Mouse (Mus musculus) lung, adult 2 months (tissue): ENCODE data around the gene Casz1. TPM values are rescaled to one million over a fixed set of nuclear protein-coding genes. Genes with fewer than 3 reads are reported as not detected.

Experiments
- DNase-seq: peaks from one replicate; pipeline ENCODE4 v3.0.0; 2022
- H3K4me1 ChIP-seq: fragments of 200-500 bp; 2 replicates; pipeline ENCODE4 v1.6.1; 2011; ENCODE audit warnings: low read length; ENCODE audit not compliant: control insufficient read depth, insufficient read depth
- H3K4me3 ChIP-seq: fragments of 200-500 bp; replicated peaks from 2 replicates; pipeline ENCODE3; 2011; ENCODE audit warnings: low read depth, mild to moderate bottlenecking, control low read depth, low read length; ENCODE audit errors: extremely low read depth
- CTCF ChIP-seq: fragments of 200-500 bp; IDR thresholded peaks from 2 replicates; pipeline ENCODE4 v1.5.1; 2011; ENCODE audit warnings: mild to moderate bottlenecking, low read length, control low read depth; ENCODE audit not compliant: insufficient read depth
- POLR2A ChIP-seq: fragments of 200-500 bp; IDR thresholded peaks from 2 replicates; pipeline ENCODE4 v1.6.1; 2011; ENCODE audit warnings: low read depth, mild to moderate bottlenecking, control low read depth, low read length, borderline replicate concordance; ENCODE audit errors: extremely low read depth
- WGBS: fragments of 180-500 bp; shearing (Covaris S2); methylation state at CpG from one replicate; pipeline ENCODE4 v1.1.7; 2018; 5-methylcytosine and 5-hydroxymethylcytosine counted together
- polyA plus RNA-seq: library from polyadenylated mRNA; depleted of rRNA; stranded (reverse); fragments of >200 nt; gene quantifications from 2 replicates; pipeline ENCODE4 v1.2.3, GENCODE M21; 2012

Gene Casz1
- polyA plus RNA-seq, 1 experiment = 68.7 TPM

GRCm38 (mm10) chr4:148879631-148880030, 75.4 kb downstream of the Casz1 start:
- 67% methylated on average over 3 of the region's 3 CpGs for WGBS
- Histone ChIP-seq H3K4me3 (no peak overlapping the region), H3K4me1 (peaks cover 12% of the 10 kb centered on the region)
- DNase-seq = no peak
- TF ChIP-seq CTCF (no peak), POLR2A (no peak)

GRCm38 (mm10) chr4:148881001-148881669, 76.9 kb downstream of the Casz1 start:
- Histone ChIP-seq H3K4me3 (no peak overlapping the region), H3K4me1 (peaks cover 12% of the 10 kb centered on the region)
- 37% methylated on average over 17 of the region's 17 CpGs for WGBS
- DNase-seq = no peak
- no peak for TF ChIP-seq CTCF
- no peak for TF ChIP-seq POLR2A

GRCm38 (mm10) chr4:148881838-148882237, 77.6 kb downstream of the Casz1 start:
- H3K4me3 ChIP-seq = no peak overlapping the region
- peaks cover 12% of the 10 kb centered on the region for H3K4me1 ChIP-seq
- TF ChIP-seq POLR2A (no peak), CTCF (no peak)
- no peak for DNase-seq
- WGBS = 54% methylated on average over 5 of the region's 5 CpGs

- TF ChIP-seq CTCF = no peak
- no peak for TF ChIP-seq POLR2A
- WGBS = 30% methylated on average over 17 of the region's 17 CpGs
- no peak for DNase-seq
- Histone ChIP-seq H3K4me3 (no peak overlapping the region), H3K4me1 (peaks cover 12% of the 10 kb centered on the region)
Measured at GRCm38 (mm10) chr4:148882360-148882929, 78.2 kb downstream of the Casz1 start.

- TF ChIP-seq CTCF = no peak
- TF ChIP-seq POLR2A = no peak
- Histone ChIP-seq H3K4me1 (peaks cover 4% of the 10 kb centered on the region), H3K4me3 (no peak overlapping the region)
- no peak for DNase-seq
- WGBS = 85% methylated on average over 14 of the region's 14 CpGs
Measured at GRCm38 (mm10) chr4:148884596-148884995, 80.4 kb downstream of the Casz1 start.

- TF ChIP-seq CTCF = no peak
- no peak for TF ChIP-seq POLR2A
- no peak for DNase-seq
- Histone ChIP-seq H3K4me3 (no peak overlapping the region), H3K4me1 (peaks cover 3% of the 10 kb centered on the region)
- 51% methylated on average over 10 of the region's 10 CpGs for WGBS
Measured at GRCm38 (mm10) chr4:148885401-148885800, 81.2 kb downstream of the Casz1 start.

GRCm38 (mm10) chr4:148885921-148886540, 81.8 kb downstream of the Casz1 start:
- no peak for DNase-seq
- Histone ChIP-seq H3K4me1 (no peaks in the 10 kb centered on the region), H3K4me3 (no peak overlapping the region)
- no peak for TF ChIP-seq CTCF
- no peak for TF ChIP-seq POLR2A
- WGBS = 66% methylated on average over 9 of the region's 9 CpGs

GRCm38 (mm10) chr4:148888229-148888628, 84.0 kb downstream of the Casz1 start:
- TF ChIP-seq CTCF (no peak), POLR2A (no peak)
- H3K4me3 ChIP-seq = no peak overlapping the region
- 66% methylated on average over 8 of the region's 8 CpGs for WGBS
- no peaks in the 10 kb centered on the region for H3K4me1 ChIP-seq
- no peak for DNase-seq

GRCm38 (mm10) chr4:148889011-148889410, 84.8 kb downstream of the Casz1 start:
- H3K4me3 ChIP-seq = no peak overlapping the region
- TF ChIP-seq CTCF (no peak), POLR2A (no peak)
- DNase-seq = no peak
- WGBS = 81% methylated on average over 6 of the region's 6 CpGs
- no peaks in the 10 kb centered on the region for H3K4me1 ChIP-seq

GRCm38 (mm10) chr4:148890442-148890841, 86.2 kb downstream of the Casz1 start:
- WGBS = 77% methylated on average over 8 of the region's 8 CpGs
- Histone ChIP-seq H3K4me1 (no peaks in the 10 kb centered on the region), H3K4me3 (no peak overlapping the region)
- TF ChIP-seq POLR2A = no peak
- no peak for TF ChIP-seq CTCF
- no peak for DNase-seq
